Mouse (Mus musculus): ENCODE measurements around the gene Actn1. TPM values are rescaled to one million over a fixed set of nuclear protein-coding genes. Genes with fewer than 3 reads are reported as not detected.
"Not testable (repeated sequence)": the region's sequence is repeated elsewhere in the genome, so short reads cannot be mapped to it uniquely, and the experiment has no call there.

Gene Actn1
- 1 to 10 TPM; 7.3 to 9.0 TPM for total RNA-seq (2021)
- long read RNA-seq, experiment 1: 0 reads
- long read RNA-seq, experiment 2, partial matches to known transcripts: 0 of 1 reads
- long read RNA-seq, experiment 2, other reads (novel, unspliced or antisense): 1 of 1 reads

- intact Hi-C loops (cut with DNase I): no loop called here
- peak; percentile 72 for DNase-seq
These were observed at the start of gene Actn1 for GRCm38 (mm10) chr12:80260056-80260743. Gene Actn1, minus strand, starts transcription at chr12:80260371.

- DNase-seq: no peak
- intact Hi-C loops (cut with DNase I): no loop called here
These were observed 47.4 kb upstream of the Actn1 start for GRCm38 (mm10) chr12:80307556-80307955.

DNA sequence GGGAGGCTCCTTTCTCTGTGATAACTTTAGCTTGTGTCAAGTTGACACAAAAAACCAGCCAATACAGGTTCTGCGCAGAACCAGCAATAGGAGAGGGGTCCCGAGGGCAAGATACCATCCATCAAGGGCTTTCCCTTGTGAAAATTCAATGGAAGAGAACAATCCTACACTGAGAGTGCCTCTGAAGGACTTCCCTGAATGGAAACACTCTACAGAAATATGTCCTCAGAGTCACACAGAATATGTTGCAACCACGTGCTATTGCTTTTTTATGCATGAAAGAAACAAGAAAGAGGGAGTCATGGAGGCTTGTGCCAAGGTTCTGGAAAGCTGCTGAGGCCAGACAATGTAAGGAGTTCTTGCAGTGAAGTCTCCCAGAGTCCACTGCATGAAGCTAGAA lies 44.3 kb upstream of the Actn1 start:
- DNase-seq: no peak
- intact Hi-C loops (cut with DNase I): no loop called here

GRCm38 (mm10) chr12:80300833-80301456 lies 40.8 kb upstream of the Actn1 start:
- intact Hi-C loops (cut with DNase I): no loop called here
- DNase-seq: no peak

DNA sequence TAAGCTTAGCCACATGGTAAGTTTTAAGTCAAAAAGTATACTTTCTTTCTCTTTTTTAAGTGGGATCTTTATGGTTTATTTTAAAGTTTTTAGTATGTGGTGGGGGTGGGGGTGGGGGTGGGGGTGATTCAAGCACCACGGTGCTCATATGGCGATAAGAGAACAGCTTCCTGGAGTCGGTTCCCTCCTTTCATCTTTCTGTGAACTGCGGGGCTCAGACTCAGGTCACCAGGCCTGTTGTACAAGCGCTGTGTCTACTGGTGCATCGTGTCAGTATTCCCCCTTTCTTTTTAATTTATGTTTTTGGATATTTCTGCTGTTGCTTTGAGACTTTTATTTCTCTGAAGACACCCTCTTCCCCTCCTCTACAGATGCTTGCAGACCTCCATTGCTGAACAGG lies 38.5 kb upstream of the Actn1 start:
- no peak for DNase-seq
- intact Hi-C loops (cut with DNase I): no loop called here

- intact Hi-C loops (cut with DNase I): no loop called here
- no peak for DNase-seq
These were observed 31.8 kb upstream of the Actn1 start for GRCm38 (mm10) chr12:80291895-80292435.

GRCm38 (mm10) chr12:80290964-80291363 lies 30.8 kb upstream of the Actn1 start:
- DNase-seq: no peak
- intact Hi-C loops (cut with DNase I): no loop called here

- intact Hi-C loops (cut with DNase I): no loop called here
These were observed 30.3 kb upstream of the Actn1 start for GRCm38 (mm10) chr12:80290483-80290882.

GRCm38 (mm10) chr12:80289722-80290121 lies 29.6 kb upstream of the Actn1 start:
- DNase-seq: no peak
- intact Hi-C loops (cut with DNase I): no loop called here

More at GRCm38 (mm10) chr12:80290483-80290882, 30.3 kb upstream of the Actn1 start:
- no peak for DNase-seq

DNA sequence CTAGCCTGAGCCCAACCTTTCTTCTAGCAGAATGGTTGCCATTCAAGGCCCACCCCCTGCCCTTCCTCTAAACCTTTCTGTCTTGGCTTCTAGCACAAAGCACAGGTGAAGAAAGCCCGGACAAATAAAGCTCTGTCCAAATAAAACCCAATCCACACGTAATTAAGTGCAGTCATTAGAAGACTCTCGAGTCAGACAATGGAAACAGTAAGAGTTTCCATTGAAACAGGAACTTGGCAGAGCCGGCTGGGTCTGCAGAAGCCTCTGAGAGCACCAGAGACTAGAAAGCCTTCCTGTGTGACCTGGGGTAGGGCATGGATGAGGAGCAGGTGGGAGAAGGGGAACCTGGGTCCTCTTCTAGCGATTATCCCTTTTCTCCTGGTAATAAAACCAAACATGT lies 25.7 kb upstream of the Actn1 start:
- DNase-seq: no peak
- intact Hi-C loops (cut with DNase I): loop anchor here (1.0 kb wide), 1 partner anchor 36 kb away; no protein-coding TSS in a partner anchor

DNA sequence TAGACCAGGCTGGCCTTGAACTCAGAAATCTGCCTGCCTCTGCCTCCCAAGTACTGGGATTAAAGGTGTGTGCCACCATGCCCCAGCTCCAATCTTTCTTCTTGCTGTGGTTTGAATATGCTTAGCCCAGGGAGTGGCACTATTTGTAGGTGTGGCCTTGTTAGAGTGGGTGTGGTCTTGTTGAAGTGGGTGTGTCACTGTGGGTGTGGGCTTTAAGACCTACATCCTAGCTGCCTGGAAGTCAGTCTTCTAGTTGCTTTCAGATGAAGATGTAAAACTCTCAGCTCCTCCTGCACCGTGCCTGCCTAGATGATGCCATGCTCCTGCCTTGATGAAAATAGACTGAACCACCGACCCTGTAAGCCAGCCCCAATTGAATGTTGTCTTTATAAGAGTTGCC lies 24.1 kb upstream of the Actn1 start:
- intact Hi-C loops (cut with DNase I): not testable (repeated sequence)

DNA sequence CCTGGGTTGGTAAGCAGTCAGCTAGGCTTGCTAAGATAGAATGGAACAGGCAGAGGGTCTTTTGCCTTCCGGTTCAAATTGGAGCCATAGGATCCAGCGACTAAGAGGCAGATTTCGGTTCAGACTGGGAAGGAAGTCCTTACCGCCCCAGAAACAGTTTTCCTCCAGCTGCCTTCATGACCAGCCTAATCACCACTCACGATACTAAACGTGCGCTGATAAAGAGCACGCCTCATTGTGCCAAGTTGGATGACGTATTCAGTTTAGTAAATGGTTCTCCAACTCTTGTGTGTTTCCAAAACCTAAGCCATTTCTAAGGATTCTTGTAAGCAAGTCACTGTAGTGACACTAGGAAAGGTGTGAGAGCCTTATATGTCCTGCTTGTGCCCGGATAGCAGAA lies 18.7 kb upstream of the Actn1 start:
- intact Hi-C loops (cut with DNase I): no loop called here
- no peak for DNase-seq

More for the DNA sequence above, 24.1 kb upstream of the Actn1 start:
- not testable (repeated sequence) for DNase-seq

- no peak for DNase-seq
- intact Hi-C loops (cut with DNase I): no loop called here
These were observed 17.3 kb upstream of the Actn1 start for GRCm38 (mm10) chr12:80277428-80277827.

DNA sequence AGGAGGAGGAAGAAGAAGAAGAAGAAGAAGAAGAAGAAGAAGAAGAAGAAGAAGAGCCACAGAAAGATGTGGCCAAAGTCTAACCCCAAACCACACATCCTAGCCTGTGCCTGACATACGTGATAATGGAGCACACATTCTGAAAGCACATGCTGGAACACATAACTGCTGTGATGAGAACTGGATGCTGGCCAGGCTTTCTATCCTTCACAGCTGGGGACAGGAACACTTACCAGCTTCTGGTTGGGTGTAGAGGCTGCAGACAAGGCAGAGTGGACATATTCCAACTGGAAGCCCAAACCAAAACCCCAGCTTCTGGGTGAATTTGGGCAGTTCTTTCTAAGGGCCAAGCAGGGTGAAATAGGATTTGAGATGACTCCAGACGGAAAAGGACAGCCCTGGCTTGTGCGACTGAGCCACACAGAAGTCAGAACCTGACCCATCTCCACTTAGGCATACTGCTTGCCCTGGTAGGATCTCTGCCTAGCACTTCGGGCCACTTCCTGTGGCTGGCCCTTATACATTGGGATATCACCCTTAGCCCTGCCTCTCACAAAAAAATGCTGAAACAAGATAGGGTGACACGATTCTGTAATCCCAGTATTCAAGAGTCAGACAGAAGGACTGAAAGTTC lies 15.1 kb upstream of the Actn1 start:
- no peak for DNase-seq
- intact Hi-C loops (cut with DNase I): no loop called here

- intact Hi-C loops (cut with DNase I): no loop called here
- DNase-seq: no peak
These were observed 13.0 kb upstream of the Actn1 start for GRCm38 (mm10) chr12:80273020-80273686.

DNA sequence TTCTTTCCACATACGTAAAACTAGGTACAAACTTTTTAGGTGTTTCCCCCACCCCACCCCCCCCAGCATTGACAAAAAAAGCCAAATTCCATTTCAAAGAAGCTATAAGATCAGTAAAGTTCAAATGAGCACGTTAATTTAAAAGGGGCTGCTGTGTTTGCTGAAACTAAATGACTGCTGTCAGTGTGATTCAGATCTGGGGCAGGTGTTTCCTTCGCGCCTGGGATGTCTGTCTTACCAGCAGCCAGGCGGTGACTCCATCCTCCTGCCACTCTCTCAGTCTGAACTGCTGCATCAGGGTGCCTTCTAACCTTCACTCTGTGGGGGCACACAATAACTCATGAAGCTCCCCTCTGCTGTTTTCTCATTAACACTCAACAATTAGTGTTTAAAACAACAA lies 11.6 kb upstream of the Actn1 start:
- intact Hi-C loops (cut with DNase I): no loop called here

DNA sequence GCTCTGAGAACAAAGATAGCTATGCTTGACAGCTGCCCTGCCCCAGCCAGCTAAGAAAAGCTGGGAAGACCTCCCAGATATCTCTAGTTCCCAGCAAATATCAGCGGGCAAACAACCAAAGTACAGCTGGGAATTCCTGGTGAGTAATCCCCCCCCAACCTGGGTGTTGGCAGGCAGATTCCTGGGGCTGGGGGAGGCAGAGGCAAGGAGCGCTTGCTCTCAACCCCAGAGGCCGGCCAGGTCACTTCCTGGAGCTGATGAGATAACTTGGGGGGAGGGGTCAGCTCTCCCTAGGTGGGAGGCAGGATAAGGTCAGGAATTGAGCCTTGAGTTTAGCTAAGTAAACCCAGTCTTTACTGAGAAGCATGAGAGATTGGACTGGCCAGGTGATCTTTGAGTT lies 10.8 kb upstream of the Actn1 start:
- intact Hi-C loops (cut with DNase I): no loop called here
- DNase-seq: no peak

More for the DNA sequence above, 11.6 kb upstream of the Actn1 start:
- DNase-seq: no peak

- intact Hi-C loops (cut with DNase I): no loop called here
- DNase-seq: no peak
These were observed 9.1 kb upstream of the Actn1 start for GRCm38 (mm10) chr12:80269303-80269702.

DNA sequence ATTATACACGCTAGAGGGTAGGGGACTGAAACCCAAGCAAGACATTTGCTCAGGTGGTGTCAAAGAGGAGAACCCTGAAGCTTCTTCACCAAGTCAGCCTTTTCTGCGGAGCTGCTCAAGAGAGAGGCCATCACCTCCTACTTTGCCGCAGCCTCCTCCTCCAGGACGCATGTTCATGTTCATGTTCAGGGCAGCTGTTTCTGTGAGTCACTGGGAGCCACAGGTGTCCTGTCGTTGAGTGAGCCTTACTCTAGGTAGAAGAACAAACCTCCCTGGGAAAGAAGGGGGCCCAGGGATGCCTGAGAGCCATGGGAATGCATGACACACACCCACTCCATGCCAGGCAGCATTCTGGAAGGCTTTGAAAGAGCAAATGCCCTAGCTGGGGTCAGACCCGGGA lies 7.8 kb upstream of the Actn1 start:
- DNase-seq: no peak
- intact Hi-C loops (cut with DNase I): no loop called here

DNA sequence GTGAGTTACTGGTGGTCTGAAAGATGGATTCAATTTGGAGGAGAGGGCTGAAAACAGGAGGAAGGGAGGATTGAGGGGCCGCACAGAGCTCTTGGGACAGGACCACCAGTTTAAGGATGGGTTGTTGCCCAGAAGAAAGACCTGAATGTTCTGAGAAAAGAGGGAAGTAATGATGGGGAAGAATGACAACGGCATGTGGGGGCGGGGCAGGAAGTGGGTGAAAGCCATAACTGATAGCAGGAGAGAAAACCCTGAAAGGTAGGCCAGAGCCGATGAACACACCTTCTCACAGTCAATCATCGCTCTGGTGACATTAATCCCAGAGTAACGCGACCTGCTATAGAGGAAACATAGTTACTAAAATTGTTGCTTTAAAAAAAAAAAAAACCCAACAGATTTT lies 4.2 kb upstream of the Actn1 start:
- DNase-seq; intact Hi-C loops (cut with DNase I): not testable (repeated sequence)
